Comparison of ENCODE assay signal across 18 mouse cellular contexts in the genomic region with DNA sequence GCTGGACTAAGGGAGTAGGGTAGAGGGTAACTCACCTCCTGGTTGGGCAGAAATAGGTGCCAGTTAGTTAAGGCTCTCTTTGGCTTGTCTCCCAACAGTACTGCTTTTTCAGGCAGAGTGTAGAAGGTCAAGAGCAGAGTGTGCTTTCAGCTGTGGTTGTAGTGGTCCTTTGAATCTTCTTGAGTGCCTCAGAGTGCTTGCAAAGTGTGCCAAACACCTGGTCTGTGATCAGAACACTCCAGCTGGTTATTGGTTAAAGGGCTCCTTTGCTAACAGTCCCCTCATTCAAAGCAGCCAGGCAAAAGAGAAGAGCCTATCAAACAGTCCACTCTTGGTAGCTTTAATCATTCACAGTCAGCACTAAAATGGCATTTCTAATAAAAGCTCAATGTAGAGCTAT. TPM values are rescaled to one million over a fixed set of nuclear protein-coding genes. Genes with fewer than 3 reads are reported as not detected.
"Had no signal": no experiment of that assay in that cellular context is flagged by ENCODE, and none has a peak within 500 bp of the region (broad histone marks: within the 10 kb centered on the region; RNA-seq: fewer than 3 reads in every experiment).

No protein-coding gene starts in this region.

- H3K27me3 ChIP-seq: kidney, embryonic 15.5 days; liver, embryonic 13.5 days; neural tube, embryonic 12.5 days had no signal

- H3K36me3 ChIP-seq: kidney, embryonic 15.5 days; liver, embryonic 13.5 days; midbrain, embryonic 10.5 days; neural tube, embryonic 12.5 days had no signal

- H3K4me2 ChIP-seq: kidney, embryonic 15.5 days; liver, embryonic 13.5 days; neural tube, embryonic 12.5 days had no signal

- H3K4me3 ChIP-seq: kidney, embryonic 15.5 days; liver, embryonic 13.5 days; midbrain, embryonic 10.5 days; myocyte; neural tube, embryonic 12.5 days had no signal

- H3K4me1 ChIP-seq: kidney, embryonic 15.5 days; liver, embryonic 13.5 days; midbrain, embryonic 10.5 days; neural tube, embryonic 12.5 days had no signal

- DNase-seq: kidney, adult 2 months; kidney, postnatal 14 days; left cerebral cortex, postnatal 4 days; liver; liver, embryonic 13.5 days; liver, postnatal 0 days; right cerebral cortex, adult 18-20 months; right cerebral cortex, postnatal 25 days; thymus, postnatal 36 days had no signal

- ATAC-seq: intestine, embryonic 16.5 days; liver, postnatal 0 days had no signal

- H3K27ac ChIP-seq: kidney, embryonic 15.5 days; liver, embryonic 13.5 days; midbrain, embryonic 10.5 days; neural tube, embryonic 12.5 days had no signal

- H3K9me3 ChIP-seq: kidney, embryonic 15.5 days; liver, embryonic 13.5 days; midbrain, embryonic 10.5 days; neural tube, embryonic 12.5 days had no signal

- H3K9ac ChIP-seq: kidney, embryonic 15.5 days; liver, embryonic 13.5 days; liver, postnatal 0 days; neural tube, embryonic 12.5 days had no signal

RNA-seq across cellular contexts. Expression of gene Grm3, which starts 56.1 kb away (rescaled TPM):
- total RNA-seq: megakaryocyte progenitor cell, adult 5-6 weeks had no signal
- polyA plus RNA-seq: kidney, adult 2 months; large intestine, adult 2 months; liver, postnatal 0 days; myocyte; small intestine, adult 2 months; thymus, postnatal 0 days had no signal
